Mouse (Mus musculus): ENCODE data around the gene Rsg1. TPM values are rescaled to one million over a fixed set of nuclear protein-coding genes. Genes with fewer than 3 reads are reported as not detected.

Gene Rsg1
- polyA plus RNA-seq, 1 experiment from 2014 or later = 5.3 TPM

DNA sequence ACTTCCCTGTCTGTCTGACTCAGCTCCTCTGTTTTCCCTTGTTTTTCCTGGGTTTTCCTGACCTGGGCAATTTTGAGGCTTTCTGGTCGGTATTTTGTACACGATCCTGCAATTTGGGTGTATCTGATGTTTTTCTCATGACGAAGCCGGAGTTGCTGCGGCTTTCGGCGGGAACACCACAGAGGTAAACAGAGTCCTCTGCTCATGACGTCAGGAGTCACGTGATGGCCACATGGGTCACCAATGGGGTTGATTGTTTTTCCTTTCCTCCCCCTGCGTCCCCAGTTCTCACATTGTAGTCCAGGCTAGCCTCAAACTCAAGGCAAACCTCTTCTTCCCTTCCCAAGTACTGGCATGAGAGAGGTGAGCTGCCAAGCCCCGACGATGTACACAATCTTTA, 45.7 kb downstream of the Rsg1 start:
- no peak overlapping the region for H3K27ac ChIP-seq
- DNase-seq (ENCODE audit: low spot score) = no peak
- H3K27me3 ChIP-seq (ENCODE audit: insufficient read depth, poor library complexity, severe bottlenecking) = no peaks in the 10 kb centered on the region
- H3K4me1 ChIP-seq (replicated peaks) = peaks cover 5% of the 10 kb centered on the region; the same call in 1 of the 2 replicates
- H3K9me3 ChIP-seq = no peaks in the 10 kb centered on the region
- H3K4me3 ChIP-seq = no peak overlapping the region
- H3K36me3 ChIP-seq = no peaks in the 10 kb centered on the region
- WGBS = 81% methylated on average over 12 of the region's 12 CpGs

GRCm38 (mm10) chr4:141260007-141260723, 46.4 kb downstream of the Rsg1 start:
- WGBS = 75% methylated on average over 16 of the region's 16 CpGs

GRCm38 (mm10) chr4:141262906-141263637, 49.3 kb downstream of the Rsg1 start:
- Histone ChIP-seq H3K27me3 (ENCODE audit: insufficient read depth, poor library complexity, severe bottlenecking) (no peaks in the 10 kb centered on the region; the same call in 1 of the 2 replicates), H3K9me3 (no peaks in the 10 kb centered on the region), H3K36me3 (no peaks in the 10 kb centered on the region), H3K4me1 (replicated peaks) (peaks cover 5% of the 10 kb centered on the region; the same call in 1 of the 2 replicates), H3K27ac (no peak overlapping the region), H3K4me3 (no peak overlapping the region)
- DNase-seq (ENCODE audit: low spot score) = no peak
- 83% methylated on average over 10 of the region's 10 CpGs for WGBS

More at GRCm38 (mm10) chr4:141260007-141260723, 46.4 kb downstream of the Rsg1 start:
- no peak for DNase-seq (ENCODE audit: low spot score)
- peaks cover 5% of the 10 kb centered on the region; the same call in 1 of the 2 replicates for H3K4me1 ChIP-seq (replicated peaks)
- no peaks in the 10 kb centered on the region for H3K9me3 ChIP-seq
- H3K27ac ChIP-seq = no peak overlapping the region
- no peaks in the 10 kb centered on the region for H3K36me3 ChIP-seq
- H3K27me3 ChIP-seq (ENCODE audit: insufficient read depth, poor library complexity, severe bottlenecking) = no peaks in the 10 kb centered on the region
- H3K4me3 ChIP-seq = no peak overlapping the region

DNA sequence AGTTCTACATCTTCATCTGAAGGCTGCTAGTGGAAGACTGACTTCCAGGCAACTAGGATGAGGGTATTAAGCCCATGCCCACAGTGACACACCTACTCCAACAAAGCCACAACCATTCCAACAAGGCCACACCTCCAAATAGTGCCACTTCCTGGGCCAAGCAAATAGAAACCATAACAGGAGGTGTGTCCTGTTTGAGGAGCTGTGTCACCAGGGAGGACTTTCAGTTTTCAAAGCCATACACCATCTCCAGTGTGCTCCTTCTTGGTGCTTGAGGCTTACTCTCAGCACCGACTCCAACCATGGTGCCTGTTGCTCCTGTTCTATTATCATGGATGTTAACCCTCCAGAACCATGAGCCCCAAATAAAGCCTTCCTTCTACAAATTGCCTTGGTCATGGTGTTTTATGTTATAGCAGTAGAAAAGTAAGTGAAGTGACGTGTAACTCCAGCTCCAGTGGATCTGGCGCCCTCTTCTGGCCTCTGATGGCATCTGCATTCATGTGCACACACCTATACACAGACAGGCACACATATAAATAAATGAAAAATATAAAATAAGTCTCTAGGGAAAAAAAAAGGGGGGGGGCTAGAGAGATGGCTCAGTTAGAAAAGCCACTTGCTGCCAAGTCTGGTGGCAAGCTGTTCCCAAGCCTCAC, 52.4 kb downstream of the Rsg1 start:
- Histone ChIP-seq H3K36me3 (no peaks in the 10 kb centered on the region), H3K9me3 (peaks cover 8% of the 10 kb centered on the region; the same call in 1 of the 2 replicates), H3K4me3 (no peak overlapping the region), H3K27me3 (ENCODE audit: insufficient read depth, poor library complexity, severe bottlenecking) (peaks cover 2% of the 10 kb centered on the region; the same call in 1 of the 2 replicates), H3K4me1 (replicated peaks) (peaks cover 9% of the 10 kb centered on the region; the same call in 1 of the 2 replicates), H3K27ac (no peak overlapping the region)
- DNase-seq (ENCODE audit: low spot score) = no peak
- WGBS = 89% methylated on average over 3 of the region's 3 CpGs

- 75% methylated on average over 3 of the region's 3 CpGs for WGBS
- Histone ChIP-seq H3K27me3 (ENCODE audit: insufficient read depth, poor library complexity, severe bottlenecking) (peaks cover 14% of the 10 kb centered on the region), H3K4me3 (no peak overlapping the region), H3K27ac (no peak overlapping the region; the same call in 1 of the 2 replicates), H3K9me3 (peaks cover 8% of the 10 kb centered on the region; the same call in 1 of the 2 replicates), H3K4me1 (replicated peaks) (peaks cover 14% of the 10 kb centered on the region; the same call in 1 of the 2 replicates), H3K36me3 (no peaks in the 10 kb centered on the region)
- no peak for DNase-seq (ENCODE audit: low spot score)
These were observed 53.5 kb downstream of the Rsg1 start for GRCm38 (mm10) chr4:141267250-141267649.

DNA sequence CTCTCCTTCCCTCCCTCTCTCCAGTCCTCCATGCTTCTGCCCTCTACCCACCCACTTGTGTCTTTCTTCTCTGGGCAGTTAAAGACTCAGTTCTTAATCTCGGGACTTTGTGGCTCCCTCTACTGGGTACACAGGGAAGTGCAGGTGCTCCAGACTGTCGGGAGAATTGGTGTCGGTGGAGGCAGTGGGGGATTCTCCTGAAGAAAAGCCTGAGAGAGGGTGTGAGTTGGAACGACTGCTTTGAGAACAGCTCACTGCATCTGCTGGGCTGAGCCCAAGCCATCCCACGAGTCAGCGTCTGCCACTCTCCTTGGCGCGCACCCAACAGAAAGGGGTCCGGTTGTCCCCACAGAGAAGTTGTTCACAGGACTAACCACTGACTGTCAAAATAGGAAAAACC, 54.1 kb downstream of the Rsg1 start:
- H3K9me3 ChIP-seq = peaks cover 8% of the 10 kb centered on the region; the same call in 1 of the 2 replicates
- H3K4me3 ChIP-seq = no peak overlapping the region
- DNase-seq (ENCODE audit: low spot score) = peak; percentile 69
- no peak overlapping the region for H3K27ac ChIP-seq
- peaks cover 20% of the 10 kb centered on the region for H3K27me3 ChIP-seq (ENCODE audit: insufficient read depth, poor library complexity, severe bottlenecking)
- H3K36me3 ChIP-seq = no peaks in the 10 kb centered on the region
- peaks cover 16% of the 10 kb centered on the region; the same call in 1 of the 2 replicates for H3K4me1 ChIP-seq (replicated peaks)
- 48% methylated on average over 9 of the region's 9 CpGs for WGBS

DNA sequence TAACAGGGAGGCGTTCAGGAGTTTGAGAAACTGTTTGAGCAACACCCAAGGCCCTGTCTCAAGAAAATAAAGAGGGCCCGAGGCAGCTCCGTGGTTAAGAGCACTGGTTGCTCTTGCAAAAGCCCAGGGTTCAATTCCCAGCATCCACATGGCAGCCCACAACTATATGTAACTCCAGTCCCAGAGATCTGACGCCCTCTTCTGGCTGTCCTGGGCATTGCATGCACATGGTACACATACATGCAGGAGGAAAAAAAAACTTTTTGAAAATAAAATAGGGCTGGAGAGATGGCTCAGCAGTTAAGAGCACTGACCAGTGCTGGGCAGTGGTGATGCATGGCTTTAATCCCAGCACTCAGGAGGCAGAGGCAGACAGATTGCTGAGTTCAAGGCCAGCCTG, 54.6 kb downstream of the Rsg1 start:
- WGBS = 85% methylated on average over 4 of the region's 4 CpGs
- no peak overlapping the region for H3K27ac ChIP-seq

GRCm38 (mm10) chr4:141269080-141269479, 55.3 kb downstream of the Rsg1 start:
- Histone ChIP-seq H3K36me3 (no peaks in the 10 kb centered on the region), H3K4me3 (no peak overlapping the region), H3K27me3 (ENCODE audit: insufficient read depth, poor library complexity, severe bottlenecking) (peaks cover 22% of the 10 kb centered on the region), H3K9me3 (peaks cover 8% of the 10 kb centered on the region; the same call in 1 of the 2 replicates), H3K4me1 (replicated peaks) (peaks cover 28% of the 10 kb centered on the region), H3K27ac (no peak overlapping the region)
- 84% methylated on average over 6 of the region's 6 CpGs for WGBS
- no peak for DNase-seq (ENCODE audit: low spot score)

More for the DNA sequence above, 54.6 kb downstream of the Rsg1 start:
- Histone ChIP-seq H3K9me3 (peaks cover 8% of the 10 kb centered on the region; the same call in 1 of the 2 replicates), H3K27me3 (ENCODE audit: insufficient read depth, poor library complexity, severe bottlenecking) (peaks cover 22% of the 10 kb centered on the region), H3K4me3 (no peak overlapping the region), H3K4me1 (replicated peaks) (peaks cover 21% of the 10 kb centered on the region), H3K36me3 (no peaks in the 10 kb centered on the region)
- no peak for DNase-seq (ENCODE audit: low spot score)

DNA sequence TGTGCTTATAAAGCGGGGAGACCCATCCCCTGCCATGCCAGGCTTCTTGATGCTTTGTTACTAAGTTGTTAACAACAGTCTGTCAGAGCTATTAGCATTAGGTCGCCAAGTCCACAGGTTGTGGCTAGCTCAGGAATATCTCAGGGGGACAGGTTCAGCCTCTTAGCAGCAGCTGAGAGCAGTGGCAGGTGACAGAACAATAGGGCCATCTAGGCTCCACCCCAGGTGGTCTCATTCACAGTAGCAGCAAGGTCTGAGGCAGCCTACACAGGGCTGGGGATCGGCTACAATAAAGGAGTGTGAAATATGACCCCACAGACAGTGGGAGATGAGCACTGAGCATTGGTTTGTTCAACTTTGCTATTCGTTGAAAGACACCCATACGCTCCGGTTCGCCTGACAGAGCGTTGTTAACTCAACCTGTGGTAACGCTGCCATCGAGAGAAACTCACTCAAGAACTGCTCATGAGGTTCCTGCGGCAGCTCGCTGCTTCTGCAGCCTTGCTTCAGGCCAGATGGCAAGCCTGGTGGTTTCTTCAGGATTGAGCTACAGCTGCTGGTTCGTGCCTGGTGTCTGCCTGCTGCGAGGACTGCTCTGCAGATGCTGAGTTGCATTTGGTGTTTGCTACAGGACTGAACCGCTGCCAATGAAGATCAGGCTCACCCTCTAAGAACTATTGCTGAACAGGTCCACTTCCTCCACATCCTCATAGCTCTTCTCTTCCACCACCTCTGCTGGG, 56.6 kb downstream of the Rsg1 start:
- peaks cover 41% of the 10 kb centered on the region for H3K4me1 ChIP-seq (replicated peaks)
- no peak for DNase-seq (ENCODE audit: low spot score)
- H3K36me3 ChIP-seq = no peaks in the 10 kb centered on the region
- peaks cover 8% of the 10 kb centered on the region; the same call in 1 of the 2 replicates for H3K9me3 ChIP-seq
- no peak overlapping the region for H3K4me3 ChIP-seq
- peak overlapping the region; percentile 23; the same call in 1 of the 2 replicates for H3K27ac ChIP-seq
- 60% methylated on average over 15 of the region's 15 CpGs for WGBS
- peaks cover 29% of the 10 kb centered on the region for H3K27me3 ChIP-seq (ENCODE audit: insufficient read depth, poor library complexity, severe bottlenecking)

DNA sequence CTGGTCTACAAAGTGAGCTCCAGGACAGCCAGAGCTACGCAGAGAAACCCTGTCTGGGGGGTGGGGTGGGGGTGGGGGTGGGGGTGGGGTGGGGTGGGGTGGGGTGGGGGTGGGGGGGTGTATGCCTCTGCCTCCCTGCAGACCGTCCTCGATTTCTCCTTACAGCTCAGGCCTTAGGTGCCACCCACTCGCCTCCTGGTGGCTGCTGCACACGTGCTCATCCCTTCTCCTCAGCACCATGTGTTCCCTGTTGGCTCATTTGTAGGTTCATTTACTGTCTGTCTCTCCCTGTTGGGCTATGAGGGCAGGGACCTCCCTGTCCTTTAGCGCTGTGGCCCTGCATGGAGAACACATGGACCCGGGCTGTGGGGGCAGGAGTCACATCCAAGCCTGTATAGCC, 57.5 kb downstream of the Rsg1 start:
- DNase-seq (ENCODE audit: low spot score) = no peak
- peaks cover 8% of the 10 kb centered on the region; the same call in 1 of the 2 replicates for H3K9me3 ChIP-seq
- no peak overlapping the region for H3K27ac ChIP-seq
- H3K36me3 ChIP-seq = no peaks in the 10 kb centered on the region
- no peak overlapping the region for H3K4me3 ChIP-seq
- H3K27me3 ChIP-seq (ENCODE audit: insufficient read depth, poor library complexity, severe bottlenecking) = peaks cover 36% of the 10 kb centered on the region
- 75% methylated on average over 7 of the region's 7 CpGs for WGBS
- H3K4me1 ChIP-seq (replicated peaks) = peaks cover 48% of the 10 kb centered on the region

GRCm38 (mm10) chr4:141271721-141272120, 58.0 kb downstream of the Rsg1 start:
- WGBS = 84% methylated on average over 6 of the region's 6 CpGs
- no peak for DNase-seq (ENCODE audit: low spot score)

DNA sequence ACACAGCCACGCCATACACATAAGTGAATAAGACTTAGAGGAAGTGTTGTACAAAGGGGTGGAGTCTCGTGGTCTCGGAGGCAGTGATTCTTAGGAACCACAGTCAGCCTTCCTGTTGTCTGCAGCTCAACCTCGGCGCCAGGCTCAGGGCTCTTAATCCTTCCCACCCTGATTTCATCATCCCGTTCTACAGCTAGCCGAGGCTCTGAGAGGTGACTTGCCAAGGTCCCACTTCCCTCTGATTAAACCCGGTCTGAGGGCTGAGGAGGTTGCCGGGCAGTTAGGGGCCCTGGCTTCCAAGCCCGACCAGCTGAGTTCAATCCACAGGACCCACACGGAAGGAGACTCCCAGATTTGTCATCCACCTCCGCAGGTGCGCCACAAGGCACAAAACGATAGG, 59.1 kb downstream of the Rsg1 start:
- Histone ChIP-seq H3K4me3 (peak overlapping the region; percentile 25), H3K27ac (peak overlapping the region; percentile 83; the same call in 1 of the 2 replicates), H3K27me3 (ENCODE audit: insufficient read depth, poor library complexity, severe bottlenecking) (peaks cover 48% of the 10 kb centered on the region), H3K4me1 (replicated peaks) (peaks cover 56% of the 10 kb centered on the region), H3K36me3 (no peaks in the 10 kb centered on the region), H3K9me3 (peaks cover 8% of the 10 kb centered on the region; the same call in 1 of the 2 replicates)
- 17% methylated on average over 14 of the region's 14 CpGs for WGBS
- DNase-seq (ENCODE audit: low spot score) = no peak

More at GRCm38 (mm10) chr4:141271721-141272120, 58.0 kb downstream of the Rsg1 start:
- Histone ChIP-seq H3K36me3 (no peaks in the 10 kb centered on the region), H3K4me1 (replicated peaks) (peaks cover 48% of the 10 kb centered on the region), H3K27ac (no peak overlapping the region), H3K4me3 (no peak overlapping the region), H3K9me3 (peaks cover 8% of the 10 kb centered on the region; the same call in 1 of the 2 replicates), H3K27me3 (ENCODE audit: insufficient read depth, poor library complexity, severe bottlenecking) (peaks cover 37% of the 10 kb centered on the region)

All from hindbrain, embryonic 10.5 days (tissue).